Mouse (Mus musculus) cerebellum, postnatal 36 days (tissue): ENCODE measurements around the gene Tsku.

Experiments
- DNase-seq, 2 experiments: peaks; one replicate each; pipeline ENCODE4 v3.0.0; 2021 to 2022; ENCODE audit warnings: mixed read lengths in 2 of 2

Tsku gene

DNA sequence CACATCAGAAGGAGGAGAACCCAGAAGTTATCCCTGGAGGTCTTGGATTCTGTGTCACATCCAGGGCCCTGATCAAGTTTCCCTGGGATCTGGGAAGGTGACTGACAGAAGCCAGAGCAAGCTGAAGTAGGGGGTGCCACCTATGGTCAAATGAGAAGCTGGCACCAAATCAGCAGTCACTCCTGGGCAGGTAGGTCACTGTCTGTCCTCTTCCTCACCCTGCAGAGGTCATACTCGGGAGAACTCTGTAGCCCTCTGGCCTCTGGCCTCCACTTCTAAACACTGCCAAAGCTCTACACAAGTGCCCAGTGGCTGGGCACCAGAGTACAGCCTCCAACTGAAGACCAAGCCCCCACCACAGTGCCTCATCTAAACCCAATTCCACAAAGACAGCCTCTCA is 3.1 kb downstream of the Tsku start:
- no peak for DNase-seq

DNA sequence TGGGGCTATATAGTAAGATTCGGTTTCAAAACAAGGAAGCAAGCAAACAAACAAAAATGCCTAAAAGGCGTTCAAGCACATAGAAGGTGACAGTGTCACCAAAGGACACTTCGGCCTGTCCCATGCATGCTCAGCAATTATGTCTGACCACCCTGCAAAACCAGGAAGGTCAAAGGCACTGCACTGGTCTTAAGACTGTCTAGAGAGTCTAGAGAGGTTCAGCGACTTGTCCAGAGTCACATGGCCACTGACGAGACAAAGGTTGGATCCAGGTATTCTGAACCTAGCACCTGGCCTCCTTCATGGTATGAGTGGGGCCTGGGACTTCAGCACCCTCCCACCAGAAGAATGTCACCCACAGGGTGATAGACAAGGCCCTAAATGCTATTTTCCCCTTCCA is 3.8 kb downstream of the Tsku start:
- no peak for DNase-seq

GRCm38 (mm10) chr7:98354921-98355310 is 6.2 kb downstream of the Tsku start:
- no peak for DNase-seq

GRCm38 (mm10) chr7:98354160-98354920 is 6.8 kb downstream of the Tsku start:
- no peak for DNase-seq

GRCm38 (mm10) chr7:98353616-98354015 is 7.5 kb downstream of the Tsku start:
- DNase-seq = no peak

- DNase-seq = no peak
Observed at GRCm38 (mm10) chr7:98351523-98351922, 9.6 kb downstream of the Tsku start.

DNA sequence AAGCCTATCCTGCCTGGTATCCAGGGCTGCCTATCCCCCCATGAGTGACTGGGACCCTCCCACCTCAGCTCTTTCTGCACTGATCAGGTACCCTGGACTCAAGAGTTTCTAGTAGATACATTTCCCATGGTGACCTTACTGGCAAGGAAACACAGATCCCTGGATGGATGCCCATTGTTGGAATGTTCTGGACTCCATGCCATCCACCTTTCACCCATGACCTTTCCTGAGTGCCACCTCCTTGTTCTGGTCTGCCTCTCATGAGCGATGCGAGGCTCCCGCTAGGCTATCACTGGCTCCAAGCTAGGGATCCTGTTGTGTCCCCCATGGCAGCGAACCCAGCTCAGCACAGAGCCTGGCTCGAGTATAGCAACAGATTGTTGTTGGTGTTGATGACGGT is 11.3 kb downstream of the Tsku start:
- no peak for DNase-seq

DNA sequence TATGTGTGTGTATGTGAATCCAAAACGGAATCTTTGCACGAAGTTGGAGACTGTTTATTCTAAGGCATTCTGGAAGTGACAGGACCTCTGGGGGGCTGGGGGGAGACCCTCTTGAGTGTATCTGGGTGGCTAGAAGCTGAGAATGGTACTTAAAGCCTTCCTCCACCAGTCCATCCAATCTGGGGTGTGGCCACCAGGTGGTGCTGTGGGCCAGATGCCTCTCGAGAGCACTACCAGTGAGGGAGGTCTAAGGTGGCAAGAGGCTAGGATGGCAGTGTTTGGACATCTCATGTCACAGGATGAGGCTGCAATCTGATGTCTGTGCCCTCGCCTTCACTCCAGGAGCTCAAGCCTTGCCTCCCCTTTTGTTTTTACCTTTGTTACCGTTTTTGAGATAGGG is 12.0 kb downstream of the Tsku start:
- DNase-seq = peak; percentile 88 to 91

DNA sequence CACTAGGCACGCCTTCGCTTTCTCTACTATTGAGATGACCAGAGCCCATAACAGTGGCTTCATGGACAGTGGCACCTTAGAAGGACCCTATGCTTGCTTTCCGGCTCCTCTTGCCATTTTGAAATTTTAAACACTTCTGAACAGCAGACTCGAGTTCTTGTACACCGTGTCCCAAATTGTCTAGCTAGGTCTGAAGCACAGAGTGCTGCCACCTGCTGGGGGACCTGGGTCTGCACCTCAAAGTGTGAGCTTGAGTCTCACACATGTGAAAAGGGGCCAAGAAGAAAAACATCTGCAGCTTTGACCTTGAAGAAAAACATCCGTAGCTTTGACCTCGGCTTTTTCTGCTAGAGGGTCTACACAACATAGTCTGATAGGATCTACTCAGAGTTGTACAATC is 13.1 kb downstream of the Tsku start:
- DNase-seq = peak; percentile 58 to 67

DNA sequence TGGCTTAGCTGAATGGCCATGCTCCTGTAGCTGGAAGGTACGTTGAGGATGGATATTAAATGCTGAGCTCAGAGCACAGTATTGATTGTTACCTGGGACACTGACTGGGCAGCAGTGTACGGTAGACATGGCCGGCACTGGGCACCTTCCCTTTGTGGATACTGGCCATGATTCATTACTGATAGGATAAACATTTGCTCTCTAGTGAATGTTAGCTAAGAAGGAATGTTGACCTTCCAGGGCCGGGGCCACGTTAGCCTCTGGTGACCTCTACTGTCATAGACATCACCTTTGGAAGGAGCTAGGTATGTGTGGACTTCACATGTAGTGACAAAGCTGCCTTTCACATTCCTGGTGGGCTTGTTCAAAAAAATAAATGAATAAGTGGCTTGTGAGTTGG is 13.7 kb downstream of the Tsku start:
- no peak for DNase-seq

DNA sequence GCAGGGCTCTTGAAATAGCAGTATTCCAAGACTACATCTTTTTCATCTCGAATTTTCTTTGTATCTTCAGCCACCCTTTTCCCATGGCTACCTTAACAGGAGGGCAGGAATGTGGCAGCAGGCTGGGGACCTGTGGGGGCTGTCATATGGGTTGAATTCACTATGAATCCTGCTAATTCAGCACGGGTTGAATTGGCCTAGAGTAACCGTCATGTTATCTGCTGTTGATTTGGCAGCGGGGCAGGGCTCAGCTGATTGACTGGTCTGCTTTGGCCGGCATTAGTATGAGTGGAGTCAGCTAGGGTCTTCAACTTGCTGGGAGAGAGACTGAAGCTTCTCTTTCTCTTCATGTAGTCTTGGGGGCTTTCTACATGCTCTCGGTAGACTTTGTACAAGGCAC is 16.1 kb downstream of the Tsku start:
- no peak for DNase-seq

DNA sequence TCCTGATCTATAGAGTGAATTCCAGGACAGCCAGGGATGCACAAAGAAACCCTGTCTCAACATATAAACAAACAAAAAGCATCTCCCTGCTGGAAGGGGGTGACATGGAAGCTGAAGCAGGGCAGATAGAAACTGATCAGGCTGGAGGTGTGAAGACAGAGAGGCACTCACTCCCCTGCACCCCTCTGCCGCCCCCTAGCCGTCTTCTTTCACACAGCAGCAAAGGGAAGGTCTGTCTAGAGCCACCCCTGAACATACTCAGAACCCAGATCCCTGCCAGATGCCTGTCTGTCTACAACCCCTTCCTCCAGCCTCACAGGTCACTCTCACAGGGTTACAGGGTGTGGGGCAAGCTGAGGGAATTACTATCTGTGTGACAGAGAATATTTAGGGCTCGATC is 16.8 kb downstream of the Tsku start:
- DNase-seq = peak; percentile 25 to 38

GRCm38 (mm10) chr7:98342249-98342648 is 18.9 kb downstream of the Tsku start:
- DNase-seq = no peak

- peak; percentile 75 to 77 for DNase-seq
Observed at GRCm38 (mm10) chr7:98341475-98341874, 19.7 kb downstream of the Tsku start.

GRCm38 (mm10) chr7:98340343-98340742 is 20.8 kb downstream of the Tsku start:
- no peak for DNase-seq

DNA sequence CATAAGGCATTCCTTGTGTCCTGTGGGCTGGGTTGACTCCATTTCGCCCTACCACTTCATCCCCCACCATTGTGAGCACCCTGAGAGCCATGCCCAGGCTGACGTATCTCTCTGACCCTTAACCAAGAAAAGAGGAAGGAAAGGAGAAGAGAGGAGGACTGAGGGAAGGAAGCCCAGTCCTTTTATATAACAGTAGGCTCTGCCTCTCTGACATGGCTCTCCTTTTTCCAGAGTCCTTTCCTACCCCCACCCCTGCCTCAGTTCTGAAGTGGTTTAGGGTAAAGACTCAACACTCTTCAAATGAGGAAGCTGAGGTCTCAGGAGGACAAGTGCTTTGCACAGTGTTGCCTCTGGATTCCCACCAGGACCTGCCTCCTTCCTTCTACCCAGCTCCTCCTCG is 27.1 kb downstream of the Tsku start:
- DNase-seq = no peak

DNA sequence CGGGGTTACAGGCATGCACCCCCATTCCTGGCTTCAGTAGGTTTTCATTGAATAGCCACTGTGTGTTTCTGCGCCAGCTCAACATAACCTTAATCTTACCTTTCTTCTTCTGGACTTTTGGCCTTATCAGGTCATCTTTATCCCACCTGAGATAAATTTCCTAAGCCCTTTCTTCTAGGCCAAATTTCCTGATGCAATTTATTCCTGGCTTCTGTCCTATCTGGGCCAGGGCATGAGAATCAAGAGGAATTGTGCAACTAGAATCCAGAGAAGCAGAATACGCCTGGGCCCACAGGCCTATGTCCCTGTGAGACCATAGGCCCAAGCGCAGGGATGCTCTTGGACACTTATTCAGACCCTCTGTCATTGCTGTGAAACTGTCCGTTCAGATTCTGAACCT is 27.6 kb downstream of the Tsku start:
- no peak for DNase-seq

- DNase-seq = no peak
Observed at GRCm38 (mm10) chr7:98332678-98333397, 28.3 kb downstream of the Tsku start.

DNA sequence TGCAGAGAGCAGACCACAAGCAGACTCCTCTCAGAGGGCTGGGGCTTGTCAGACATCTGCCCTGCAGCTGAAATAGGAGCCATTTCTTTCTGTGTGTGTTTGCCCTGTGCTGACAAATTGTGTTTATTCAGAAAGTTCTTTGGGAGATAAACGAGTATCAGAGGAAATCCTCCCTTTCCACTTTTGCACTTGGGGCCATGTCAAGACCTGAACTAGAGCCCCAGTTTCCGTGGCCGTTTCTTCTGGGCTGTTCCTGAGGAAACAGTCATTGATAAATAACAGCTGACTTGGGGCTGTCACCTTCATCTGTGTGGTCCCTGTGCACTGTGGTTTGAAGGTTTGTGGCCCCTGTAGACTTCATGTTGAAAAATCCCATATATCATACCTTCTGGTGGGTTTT is 29.2 kb downstream of the Tsku start:
- no peak for DNase-seq

GRCm38 (mm10) chr7:98330375-98331002 is 30.6 kb downstream of the Tsku start:
- DNase-seq = no peak

- DNase-seq = no peak
Observed at GRCm38 (mm10) chr7:98329651-98330374, 31.3 kb downstream of the Tsku start.

- no peak for DNase-seq
Observed at GRCm38 (mm10) chr7:98328311-98328710, 32.8 kb downstream of the Tsku start.

DNA sequence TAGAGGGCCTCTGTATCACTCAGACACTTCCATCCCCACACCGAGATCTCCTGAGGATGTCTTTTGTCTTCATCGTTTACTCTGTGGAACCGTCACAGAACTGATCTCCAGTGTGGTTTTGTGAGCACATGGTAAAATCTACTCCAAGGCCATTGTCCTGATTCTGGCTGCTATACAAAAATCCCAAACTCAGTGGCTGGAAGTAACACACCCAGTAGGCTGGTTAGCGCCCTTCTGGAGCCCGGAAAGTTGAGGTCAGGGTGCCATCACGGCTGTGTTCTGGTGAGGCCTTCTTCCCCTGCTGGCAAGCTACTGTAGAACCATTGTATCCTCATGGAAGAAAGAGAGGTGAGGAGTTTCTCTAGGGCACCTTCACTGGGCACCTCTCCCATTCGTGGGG is 35.1 kb downstream of the Tsku start:
- no peak for DNase-seq
